ENCODE assay signal across 17 mouse cellular contexts in genomic region chr14:62602271-62602670, GRCm38 (mm10). TPM values are rescaled to one million over a fixed set of nuclear protein-coding genes. Genes with fewer than 3 reads are reported as not detected.
A peak's percentile ranks its signal among the peaks of the same experiment; 100 is the strongest.
DNase-seq lines count a peak whose midpoint lies in the region; ATAC-seq and TF ChIP-seq lines count a peak whose summit lies in the region.
"Had no signal": no experiment of that assay in that cellular context is flagged by ENCODE, and none has a peak within 500 bp of the region (broad histone marks: within the 10 kb centered on the region; RNA-seq: fewer than 3 reads in every experiment).

No protein-coding gene starts in this region.

- H3K9ac ChIP-seq in heart, embryonic 15.5 days, result no peak overlapping the region
- H3K9ac ChIP-seq in heart, embryonic 12.5 days, result no peak overlapping the region
- no peak overlapping the region for H3K9ac ChIP-seq in limb, embryonic 14.5 days (ENCODE audit: low read depth, low read length, severe bottlenecking)
- no peak overlapping the region for H3K9ac ChIP-seq in stomach, embryonic 15.5 days
- H3K9ac ChIP-seq: neural tube, embryonic 12.5 days had no signal

- H3K27me3 ChIP-seq in heart, embryonic 15.5 days, result no peaks in the 10 kb centered on the region
- H3K27me3 ChIP-seq in heart, embryonic 12.5 days (replicated peaks), result no peaks in the 10 kb centered on the region
- H3K27me3 ChIP-seq in limb, embryonic 14.5 days (ENCODE audit: control insufficient read depth, insufficient read depth, low read length), result no peaks in the 10 kb centered on the region
- H3K27me3 ChIP-seq in limb, embryonic 10.5 days (ENCODE audit: low read depth, poor library complexity, severe bottlenecking), result no peaks in the 10 kb centered on the region
- H3K27me3 ChIP-seq in stomach, embryonic 15.5 days (replicated peaks), result no peaks in the 10 kb centered on the region
- H3K27me3 ChIP-seq: neural tube, embryonic 12.5 days; Patski had no signal

- TF ChIP-seq POLR2A in limb, embryonic 14.5 days (IDR thresholded peaks at IDR 0.05; ENCODE audit: borderline replicate concordance, extremely low read depth, insufficient read depth, insufficient read length), result no peak

- 0 out of 2 replicates have a peak, but pooled peaks have one; percentile 35 for ATAC-seq in heart, embryonic 15.5 days (replicated peaks; ENCODE audit: insufficient number of reproducible peaks, insufficient read depth, low FRiP score, low read depth)
- no peak for ATAC-seq in heart, embryonic 12.5 days (ENCODE audit: insufficient number of reproducible peaks, low FRiP score)
- ATAC-seq in limb, embryonic 14.5 days (ENCODE audit: low FRiP score, low read depth), result no peak
- peak; percentile 22; the same call in 1 of the 2 replicates for ATAC-seq in stomach, embryonic 15.5 days (ENCODE audit: insufficient read depth, low FRiP score, low read depth)
- ATAC-seq: CD4-positive, CD25-positive, alpha-beta regulatory T cell, adult 4 months; Patski had no signal

- H3K9me3 ChIP-seq in heart, embryonic 15.5 days (replicated peaks), result no peaks in the 10 kb centered on the region
- no peaks in the 10 kb centered on the region for H3K9me3 ChIP-seq in heart, embryonic 12.5 days (replicated peaks)
- no peaks in the 10 kb centered on the region for H3K9me3 ChIP-seq in limb, embryonic 14.5 days (ENCODE audit: control insufficient read depth, low read length)
- H3K9me3 ChIP-seq in limb, embryonic 10.5 days (replicated peaks), result no peaks in the 10 kb centered on the region
- H3K9me3 ChIP-seq in stomach, embryonic 15.5 days, result no peaks in the 10 kb centered on the region
- H3K9me3 ChIP-seq: neural tube, embryonic 12.5 days had no signal

- no peaks in the 10 kb centered on the region for H3K36me3 ChIP-seq in heart, embryonic 15.5 days
- no peaks in the 10 kb centered on the region for H3K36me3 ChIP-seq in heart, embryonic 12.5 days
- no peaks in the 10 kb centered on the region for H3K36me3 ChIP-seq in limb, embryonic 14.5 days (ENCODE audit: control insufficient read depth, insufficient read depth, low read length)
- no peaks in the 10 kb centered on the region for H3K36me3 ChIP-seq in limb, embryonic 10.5 days
- no peaks in the 10 kb centered on the region for H3K36me3 ChIP-seq in stomach, embryonic 15.5 days

- DNase-seq in limb, embryonic 14.5 days (ENCODE audit: low spot score), result peak; percentile 16
- DNase-seq in limb, embryonic 10.5 days (ENCODE audit: low spot score), result no peak
- peak; percentile 37 to 45 for DNase-seq in left cerebral cortex, postnatal 10 days (ENCODE audit: extremely low spot score in 1 of 2, low spot score in 2 of 2)
- no peak for DNase-seq in cerebellum, postnatal 4 days (ENCODE audit: low spot score in 2 of 2)
- no peak for DNase-seq in spleen, adult 18-20 months
- DNase-seq: adrenal gland, adult 2 months; cerebellum, adult 11-12 months; lung, adult 2 months; thymus, postnatal 4 days had no signal

- no peak overlapping the region for H3K4me3 ChIP-seq in heart, embryonic 15.5 days
- no peak overlapping the region for H3K4me3 ChIP-seq in heart, embryonic 12.5 days
- H3K4me3 ChIP-seq in limb, embryonic 14.5 days (replicated peaks; ENCODE audit: low read length), result no peak overlapping the region
- no peak overlapping the region for H3K4me3 ChIP-seq in limb, embryonic 10.5 days
- no peak overlapping the region for H3K4me3 ChIP-seq in stomach, embryonic 15.5 days (replicated peaks)
- H3K4me3 ChIP-seq: neural tube, embryonic 12.5 days had no signal

- intact Hi-C loops in left cerebral cortex, postnatal 10 days (cut with DNase I), result loop anchor here (5.0 kb wide), 1 partner anchor 40 kb away; no protein-coding TSS in a partner anchor

- H3K4me2 ChIP-seq in heart, embryonic 15.5 days, result no peak overlapping the region
- H3K4me2 ChIP-seq in heart, embryonic 12.5 days, result no peak overlapping the region
- H3K4me2 ChIP-seq in limb, embryonic 14.5 days (replicated peaks; ENCODE audit: low read depth, low read length, severe bottlenecking), result no peak overlapping the region
- no peak overlapping the region for H3K4me2 ChIP-seq in stomach, embryonic 15.5 days
- H3K4me2 ChIP-seq: neural tube, embryonic 12.5 days had no signal

- WGBS in heart, embryonic 15.5 days, result 27% methylated on average over 1 of the region's 1 CpGs
- 50% methylated on average over 1 of the region's 1 CpGs for WGBS in heart, embryonic 12.5 days
- 65% methylated on average over 1 of the region's 1 CpGs for WGBS in limb, embryonic 14.5 days
- WGBS in limb, embryonic 10.5 days, result 73% methylated on average over 1 of the region's 1 CpGs
- WGBS in stomach, embryonic 15.5 days, result 63% methylated on average over 1 of the region's 1 CpGs

- H3K4me1 ChIP-seq in heart, embryonic 15.5 days (replicated peaks), result peaks cover 5% of the 10 kb centered on the region; the same call in 1 of the 2 replicates
- H3K4me1 ChIP-seq in heart, embryonic 12.5 days (replicated peaks), result peaks cover 5% of the 10 kb centered on the region; the same call in 1 of the 2 replicates
- H3K4me1 ChIP-seq in limb, embryonic 14.5 days (ENCODE audit: control insufficient read depth, insufficient read depth, low read length), result no peaks in the 10 kb centered on the region; the same call in 1 of the 2 replicates
- 0 out of 2 replicates have a peak, but pooled peaks cover 6% of the 10 kb centered on the region for H3K4me1 ChIP-seq in limb, embryonic 10.5 days
- H3K4me1 ChIP-seq in stomach, embryonic 15.5 days, result 0 out of 2 replicates have a peak, but pooled peaks cover 2% of the 10 kb centered on the region

- H3K27ac ChIP-seq in heart, embryonic 15.5 days, result no peak overlapping the region
- H3K27ac ChIP-seq in heart, embryonic 12.5 days (ENCODE audit: poor library complexity, severe bottlenecking), result no peak overlapping the region
- no peak overlapping the region for H3K27ac ChIP-seq in limb, embryonic 14.5 days (replicated peaks; ENCODE audit: low read depth, low read length)
- no peak overlapping the region for H3K27ac ChIP-seq in limb, embryonic 10.5 days
- H3K27ac ChIP-seq in stomach, embryonic 15.5 days, result peak overlapping the region; percentile 40; the same call in 1 of the 2 replicates
- H3K27ac ChIP-seq: neural tube, embryonic 12.5 days had no signal

RNA-seq across cellular contexts. Expression of gene Gm4131, which starts 35.5 kb away (rescaled TPM):
- polyA plus RNA-seq in heart, embryonic 15.5 days (2015; fragmentation: Nextera tagmentation; extraction: Ambion mirVana), result 0.11 TPM in 1 of 2 replicates, not detected in the other
- 0.20 TPM in 1 of 2 replicates, not detected in the other for polyA plus RNA-seq in heart, embryonic 12.5 days (2016; fragmentation: Nextera tagmentation; extraction: Ambion mirVana)
- polyA plus RNA-seq in limb, embryonic 14.5 days (2012; rRNA removed), result not detected in 2 replicates
- polyA plus RNA-seq in limb, embryonic 14.5 days (2014; fragmentation: Nextera tagmentation; extraction: Ambion mirVana), result not detected in 2 replicates
- polyA plus RNA-seq in limb, embryonic 10.5 days (2016; fragmentation: Nextera tagmentation; extraction: Ambion mirVana), result not detected in 2 replicates
- total RNA-seq in left cerebral cortex, postnatal 10 days (2021), result not detected
- not detected in 2 replicates for polyA plus RNA-seq in stomach, embryonic 15.5 days (2015; fragmentation: Nextera tagmentation; extraction: Ambion mirVana)
- total RNA-seq: adrenal gland, adult 2 months; left cerebral cortex, adult 8-10 months; megakaryocyte, adult 5-6 weeks had no signal
- polyA plus RNA-seq: adrenal gland, adult 2 months; CD4-positive, CD25-positive, alpha-beta regulatory T cell, adult 4 months; lung, adult 2 months; neural tube, embryonic 12.5 days; Patski had no signal

RNA-seq across cellular contexts. Expression of gene Fam124a, which starts 46.7 kb away (rescaled TPM):
- polyA plus RNA-seq in heart, embryonic 15.5 days (2015; fragmentation: Nextera tagmentation; extraction: Ambion mirVana), result 4.6 and 5.2 TPM in 2 replicates
- 1.9 and 3.1 TPM in 2 replicates for polyA plus RNA-seq in heart, embryonic 12.5 days (2016; fragmentation: Nextera tagmentation; extraction: Ambion mirVana)
- 3.5 TPM in 2 replicates for polyA plus RNA-seq in limb, embryonic 14.5 days (2012; rRNA removed)
- 1.9 and 2.7 TPM in 2 replicates for polyA plus RNA-seq in limb, embryonic 14.5 days (2014; fragmentation: Nextera tagmentation; extraction: Ambion mirVana)
- 0.15 and 0.30 TPM in 2 replicates for polyA plus RNA-seq in limb, embryonic 10.5 days (2016; fragmentation: Nextera tagmentation; extraction: Ambion mirVana)
- 10 to 100 TPM; 69.1 to 81.2 TPM for total RNA-seq in left cerebral cortex, postnatal 10 days (2021)
- 4.7 and 6.4 TPM in 2 replicates for polyA plus RNA-seq in stomach, embryonic 15.5 days (2015; fragmentation: Nextera tagmentation; extraction: Ambion mirVana)
- total RNA-seq: megakaryocyte, adult 5-6 weeks had no signal
- polyA plus RNA-seq: CD4-positive, CD25-positive, alpha-beta regulatory T cell, adult 4 months had no signal

Comparison
In these comparisons a context has a peak if more than half of its experiments do, and no peak if none do; other contexts are left out.
1. ATAC-seq: peak in heart, embryonic 15.5 days (single experiment) and stomach, embryonic 15.5 days (single experiment); none in heart, embryonic 12.5 days (single experiment) and limb, embryonic 14.5 days (single experiment).
2. DNase-seq: peak in limb, embryonic 14.5 days (single experiment) and left cerebral cortex, postnatal 10 days (2 of 2); none in limb, embryonic 10.5 days (single experiment), cerebellum, postnatal 4 days (0 of 2) and spleen, adult 18-20 months (0 of 2).